Mouse (Mus musculus): Measurements from ENCODE around the gene Gfod1. TPM values are rescaled to one million over a fixed set of nuclear protein-coding genes. Genes with fewer than 3 reads are reported as not detected.

The Gfod1 gene
- polyA plus RNA-seq, 1 experiment from 2014 or later, result 0.50 TPM

- WGBS, result 48% methylated on average over 4 of the region's 4 CpGs
- no peak for ATAC-seq
These were observed 34.3 kb downstream of the Gfod1 start for GRCm38 (mm10) chr13:43269460-43270219.

GRCm38 (mm10) chr13:43268539-43269327, 35.2 kb downstream of the Gfod1 start:
- no peak; the same call in 1 of the 2 replicates for ATAC-seq
- no peak overlapping the region for H3K9ac ChIP-seq (ENCODE audit: low read depth, low read length)
- no peaks in the 10 kb centered on the region for H3K27me3 ChIP-seq (replicated peaks; ENCODE audit: control insufficient read depth, insufficient read depth, low read length)
- WGBS, result 45% methylated on average over 12 of the region's 12 CpGs
- no peaks in the 10 kb centered on the region for H3K4me1 ChIP-seq (replicated peaks; ENCODE audit: control insufficient read depth, insufficient read depth, low read length)
- TF ChIP-seq CTCF (IDR thresholded peaks at IDR 0.05; ENCODE audit: low read depth), result no peak
- no peaks in the 10 kb centered on the region for H3K36me3 ChIP-seq (ENCODE audit: control insufficient read depth, insufficient read depth)
- no peak overlapping the region for H3K4me3 ChIP-seq (ENCODE audit: low read depth, low read length)
- H3K9me3 ChIP-seq (ENCODE audit: control insufficient read depth), result no peaks in the 10 kb centered on the region
- H3K4me2 ChIP-seq (replicated peaks; ENCODE audit: low read depth), result no peak overlapping the region
- no peak overlapping the region for H3K27ac ChIP-seq (ENCODE audit: low read depth, low read length)

More at GRCm38 (mm10) chr13:43269460-43270219, 34.3 kb downstream of the Gfod1 start:
- H3K9ac ChIP-seq (ENCODE audit: low read depth, low read length), result no peak overlapping the region
- H3K9me3 ChIP-seq (ENCODE audit: control insufficient read depth), result no peaks in the 10 kb centered on the region
- no peak for TF ChIP-seq CTCF (IDR thresholded peaks at IDR 0.05; ENCODE audit: low read depth)
- no peaks in the 10 kb centered on the region for H3K4me1 ChIP-seq (replicated peaks; ENCODE audit: control insufficient read depth, insufficient read depth, low read length)
- no peak overlapping the region for H3K4me3 ChIP-seq (ENCODE audit: low read depth, low read length)
- H3K4me2 ChIP-seq (replicated peaks; ENCODE audit: low read depth), result no peak overlapping the region
- H3K27ac ChIP-seq (ENCODE audit: low read depth, low read length), result no peak overlapping the region
- no peaks in the 10 kb centered on the region for H3K27me3 ChIP-seq (replicated peaks; ENCODE audit: control insufficient read depth, insufficient read depth, low read length)
- no peaks in the 10 kb centered on the region for H3K36me3 ChIP-seq (ENCODE audit: control insufficient read depth, insufficient read depth)

- Histone ChIP-seq H3K4me2 (replicated peaks; ENCODE audit: low read depth) (no peak overlapping the region), H3K4me1 (replicated peaks; ENCODE audit: control insufficient read depth, insufficient read depth, low read length) (no peaks in the 10 kb centered on the region), H3K4me3 (ENCODE audit: low read depth, low read length) (no peak overlapping the region), H3K27ac (ENCODE audit: low read depth, low read length) (no peak overlapping the region), H3K9me3 (ENCODE audit: control insufficient read depth) (no peaks in the 10 kb centered on the region), H3K9ac (ENCODE audit: low read depth, low read length) (no peak overlapping the region), H3K27me3 (replicated peaks; ENCODE audit: control insufficient read depth, insufficient read depth, low read length) (no peaks in the 10 kb centered on the region), H3K36me3 (ENCODE audit: control insufficient read depth, insufficient read depth) (no peaks in the 10 kb centered on the region)
- ATAC-seq, result no peak
- 94% methylated on average over 2 of the region's 2 CpGs for WGBS
- no peak for TF ChIP-seq CTCF (IDR thresholded peaks at IDR 0.05; ENCODE audit: low read depth)
These were observed 36.1 kb downstream of the Gfod1 start for GRCm38 (mm10) chr13:43267902-43268301.

- Histone ChIP-seq H3K9ac (ENCODE audit: low read depth, low read length) (no peak overlapping the region), H3K27me3 (replicated peaks; ENCODE audit: control insufficient read depth, insufficient read depth, low read length) (no peaks in the 10 kb centered on the region), H3K4me1 (replicated peaks; ENCODE audit: control insufficient read depth, insufficient read depth, low read length) (no peaks in the 10 kb centered on the region), H3K27ac (ENCODE audit: low read depth, low read length) (no peak overlapping the region), H3K9me3 (ENCODE audit: control insufficient read depth) (no peaks in the 10 kb centered on the region), H3K4me2 (replicated peaks; ENCODE audit: low read depth) (no peak overlapping the region), H3K36me3 (ENCODE audit: control insufficient read depth, insufficient read depth) (no peaks in the 10 kb centered on the region), H3K4me3 (ENCODE audit: low read depth, low read length) (no peak overlapping the region)
- ATAC-seq, result no peak
- no peak for TF ChIP-seq CTCF (IDR thresholded peaks at IDR 0.05; ENCODE audit: low read depth)
- WGBS, result 86% methylated on average over 3 of the region's 3 CpGs
These were observed 36.8 kb downstream of the Gfod1 start for GRCm38 (mm10) chr13:43267216-43267615.

GRCm38 (mm10) chr13:43266333-43266732, 37.6 kb downstream of the Gfod1 start:
- TF ChIP-seq CTCF (IDR thresholded peaks at IDR 0.05; ENCODE audit: low read depth), result no peak
- WGBS, result 91% methylated on average over 10 of the region's 10 CpGs
- no peak overlapping the region for H3K4me3 ChIP-seq (ENCODE audit: low read depth, low read length)
- no peak overlapping the region for H3K9ac ChIP-seq (ENCODE audit: low read depth, low read length)
- no peaks in the 10 kb centered on the region for H3K4me1 ChIP-seq (replicated peaks; ENCODE audit: control insufficient read depth, insufficient read depth, low read length)
- no peaks in the 10 kb centered on the region for H3K9me3 ChIP-seq (ENCODE audit: control insufficient read depth)
- no peak overlapping the region for H3K4me2 ChIP-seq (replicated peaks; ENCODE audit: low read depth)
- H3K36me3 ChIP-seq (ENCODE audit: control insufficient read depth, insufficient read depth), result no peaks in the 10 kb centered on the region
- no peaks in the 10 kb centered on the region for H3K27me3 ChIP-seq (replicated peaks; ENCODE audit: control insufficient read depth, insufficient read depth, low read length)
- no peak overlapping the region for H3K27ac ChIP-seq (ENCODE audit: low read depth, low read length)
- ATAC-seq, result no peak

- no peaks in the 10 kb centered on the region for H3K9me3 ChIP-seq (ENCODE audit: control insufficient read depth)
- no peaks in the 10 kb centered on the region for H3K27me3 ChIP-seq (replicated peaks; ENCODE audit: control insufficient read depth, insufficient read depth, low read length)
- no peaks in the 10 kb centered on the region for H3K4me1 ChIP-seq (replicated peaks; ENCODE audit: control insufficient read depth, insufficient read depth, low read length)
- no peak for TF ChIP-seq CTCF (IDR thresholded peaks at IDR 0.05; ENCODE audit: low read depth)
- H3K9ac ChIP-seq (ENCODE audit: low read depth, low read length), result no peak overlapping the region
- no peak for ATAC-seq
- H3K4me2 ChIP-seq (replicated peaks; ENCODE audit: low read depth), result no peak overlapping the region
- H3K4me3 ChIP-seq (ENCODE audit: low read depth, low read length), result no peak overlapping the region
- 53% methylated on average over 4 of the region's 4 CpGs for WGBS
- no peaks in the 10 kb centered on the region for H3K36me3 ChIP-seq (ENCODE audit: control insufficient read depth, insufficient read depth)
- H3K27ac ChIP-seq (ENCODE audit: low read depth, low read length), result no peak overlapping the region
These were observed 38.9 kb downstream of the Gfod1 start for GRCm38 (mm10) chr13:43265116-43265515.
